Mouse (Mus musculus) CH12.LX (cell line): ENCODE measurements at regions not wholly inside any gene's neighbourhood (a gene's known extent, or its start where the extent isn't known, plus 50 kb on each side); places are given as distances from the start of the nearest gene placed in this dataset.
"Not testable (repeated sequence)": the region's sequence is repeated elsewhere in the genome, so short reads cannot be mapped to it uniquely, and the experiment has no call there.

Experiments
- DNase-seq: peaks from one replicate; pipeline ENCODE4 v3.0.0-alpha.2; 2013; ENCODE audit errors: extremely low read depth
- H3K27ac ChIP-seq: 2 replicates; pipeline ENCODE4 v1.5.1; 2012; ENCODE audit warnings: low read depth, mild to moderate bottlenecking, control low read depth, moderate library complexity; ENCODE audit not compliant: insufficient read depth
- H3K27me3 ChIP-seq: replicated peaks from 2 replicates; pipeline ENCODE3; 2012; ENCODE audit warnings: inconsistent platforms
- H3K36me3 ChIP-seq, 2 experiments: replicated peaks in 1 of 2; 2 replicates each; pipeline versions ENCODE3 to v1.6.1; 2012; ENCODE audit warnings: inconsistent platforms in 1 of 2, low read length in 1 of 2, mild to moderate bottlenecking in 1 of 2, mixed read lengths in 1 of 2, moderate library complexity in 1 of 2; ENCODE audit not compliant: control insufficient read depth in 1 of 2, insufficient read depth in 1 of 2
- H3K4me1 ChIP-seq, 2 experiments: 2 replicates each; pipeline ENCODE4 v1.6.1; 2012; ENCODE audit warnings: inconsistent platforms in 1 of 2, moderate library complexity in 1 of 2; ENCODE audit not compliant: insufficient read depth in 2 of 2, control insufficient read depth in 1 of 2
- H3K4me2 ChIP-seq: 2 replicates; pipeline ENCODE4 v1.6.1; 2012; ENCODE audit warnings: low read depth, mild to moderate bottlenecking, control low read depth; ENCODE audit not compliant: poor library complexity, insufficient read depth, severe bottlenecking
- H3K4me3 ChIP-seq, 3 experiments: fragments of 150-350 bp in 1 of 3; sonication (generic) in 1 of 3; replicated peaks in 1 of 3; 2 replicates each; pipeline versions ENCODE3 to v1.5.1; 2011 to 2012; ENCODE audit warnings: low read depth in 2 of 3, low read length in 2 of 3, mild to moderate bottlenecking in 2 of 3, moderate library complexity in 2 of 3, control low read depth in 1 of 3, improper control_type of control experiment in 1 of 3, inconsistent platforms in 1 of 3, mixed read lengths in 1 of 3; ENCODE audit not compliant: poor library complexity in 1 of 3
- H3K79me2 ChIP-seq: replicated peaks from 2 replicates; pipeline ENCODE4 v1.6.1; 2012; ENCODE audit warnings: mild to moderate bottlenecking, moderate library complexity; ENCODE audit not compliant: control insufficient read depth, poor library complexity, insufficient read depth, severe bottlenecking; ENCODE audit errors: extremely low read depth
- H3K9ac ChIP-seq: 2 replicates; pipeline ENCODE4 v1.6.1; 2012; ENCODE audit warnings: low read depth, mild to moderate bottlenecking, control low read depth, moderate library complexity; ENCODE audit not compliant: insufficient read depth
- H3K9me3 ChIP-seq: replicated peaks from 2 replicates; pipeline ENCODE3; 2012; ENCODE audit warnings: low read length, inconsistent platforms, mixed read lengths
- ELF1 ChIP-seq: IDR thresholded peaks from 2 replicates; pipeline ENCODE4 v1.6.1; 2014; ENCODE audit warnings: low read depth, mild to moderate bottlenecking, inconsistent platforms, low read length, improper control_type of control experiment
- EP300 ChIP-seq: IDR thresholded peaks from 2 replicates; pipeline ENCODE4 v1.6.1; 2011; ENCODE audit warnings: low read length, improper control_type of control experiment
- GABPA ChIP-seq: IDR thresholded peaks from 2 replicates; pipeline ENCODE4 v1.6.1; 2012; ENCODE audit warnings: low read depth, low read length, improper control_type of control experiment, inconsistent platforms; ENCODE audit not compliant: insufficient replicate concordance
- HCFC1 ChIP-seq: IDR thresholded peaks from 2 replicates; pipeline ENCODE4 v1.6.1; 2012; ENCODE audit warnings: low read depth, mild to moderate bottlenecking, inconsistent platforms, low read length, improper control_type of control experiment
- IRF4 ChIP-seq: IDR thresholded peaks from 2 replicates; pipeline ENCODE4 v1.6.1; 2014; ENCODE audit warnings: low read depth, mild to moderate bottlenecking, inconsistent platforms, low read length, improper control_type of control experiment
- JUN ChIP-seq: IDR thresholded peaks from 2 replicates; pipeline ENCODE4 v1.6.1; 2011; ENCODE audit warnings: low read depth, mild to moderate bottlenecking, low read length, improper control_type of control experiment, moderate library complexity; ENCODE audit not compliant: insufficient read depth
- KAT2A ChIP-seq: IDR thresholded peaks from 2 replicates; pipeline ENCODE4 v1.6.1; 2012; ENCODE audit warnings: low read length, improper control_type of control experiment, inconsistent platforms; ENCODE audit not compliant: insufficient replicate concordance
- RAD21 ChIP-seq: IDR thresholded peaks from 2 replicates; pipeline ENCODE4 v1.6.1; 2011; ENCODE audit warnings: low read depth, mild to moderate bottlenecking, low read length, improper control_type of control experiment, moderate library complexity
- USF1 ChIP-seq: IDR thresholded peaks from 2 replicates; pipeline ENCODE4 v1.6.1; 2014; ENCODE audit warnings: low read depth, mild to moderate bottlenecking, inconsistent platforms, low read length, improper control_type of control experiment
- USF2 ChIP-seq: conservative IDR thresholded peaks from 2 replicates; pipeline ENCODE4 v1.6.1; 2011; ENCODE audit warnings: low read depth, low read length, improper control_type of control experiment
- ZNF384 ChIP-seq: IDR thresholded peaks from 2 replicates; pipeline ENCODE4 v1.6.1; 2012; ENCODE audit warnings: low read depth, low read length, improper control_type of control experiment, inconsistent platforms
- dilution Hi-C: fragments of 300-500 bp; cut with MboI; formaldehyde crosslinking; loops from 2 replicates; pipeline ENCODE4 v1.14.3; 2020; ENCODE audit warnings: low sequenced_read_pairs; ENCODE audit not compliant: extremely low pct_unique_long_range_greater_than_20kb, extremely low pct_ligation_motif_present
- in situ Hi-C: fragments of 300-500 bp; cut with MboI; formaldehyde crosslinking; loops from 3 replicates; pipeline ENCODE4 v1.14.3; 2019; ENCODE audit warnings: low sequenced_read_pairs, low pct_ligation_motif_present, low pct_unique_long_range_greater_than_20kb, mixed read lengths

DNA sequence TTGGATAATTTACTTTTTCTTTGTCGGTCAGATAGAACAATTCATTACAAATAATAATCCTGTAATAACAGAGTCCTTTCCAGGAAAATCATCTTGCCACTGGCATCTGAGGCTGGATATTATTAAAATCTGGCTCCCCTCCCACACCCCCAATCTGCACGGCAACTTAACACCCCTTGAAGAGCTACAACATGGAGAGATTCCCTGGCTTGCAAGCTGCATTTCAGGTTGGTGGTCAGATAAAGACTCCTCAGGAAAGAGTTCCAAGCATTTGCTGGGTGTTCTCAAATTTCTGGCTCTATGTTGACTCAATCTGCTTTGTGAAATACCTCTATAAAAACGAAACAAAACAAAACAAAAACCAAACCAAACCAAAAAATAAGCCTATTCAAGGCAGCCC, 93.8 kb upstream of the Cnksr3 start:
- H3K4me3 ChIP-seq, H3K9me3 ChIP-seq, dilution Hi-C loops, H3K9ac ChIP-seq, H3K36me3 ChIP-seq, H3K4me2 ChIP-seq, H3K79me2 ChIP-seq, H3K4me1 ChIP-seq, H3K27me3 ChIP-seq, in situ Hi-C loops, H3K27ac ChIP-seq, DNase-seq: not testable (repeated sequence)

DNA sequence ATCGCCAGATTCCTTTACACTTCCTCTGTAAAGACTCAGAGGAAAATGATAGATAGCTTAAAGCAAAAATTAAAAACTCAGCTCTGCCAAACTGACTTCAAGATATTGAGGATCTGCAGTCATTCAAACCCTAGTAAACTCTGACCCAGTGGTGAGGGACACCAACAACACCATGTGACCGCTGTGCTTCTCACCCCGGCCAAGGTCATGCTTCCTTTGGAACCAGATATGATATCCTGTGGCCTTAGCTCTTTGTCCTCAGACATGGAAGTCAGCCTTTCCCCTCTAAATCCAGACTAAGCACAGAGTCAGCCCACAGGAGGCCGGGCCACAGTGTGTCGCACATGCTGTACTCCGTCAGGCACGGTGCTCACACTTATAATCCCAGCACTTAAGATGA, 86.3 kb upstream of the Cnksr3 start:
- dilution Hi-C loops = no loop called here
- no peak overlapping the region for H3K27ac ChIP-seq
- H3K36me3 ChIP-seq = no peaks in the 10 kb centered on the region
- in situ Hi-C loops = no loop called here
- no peak overlapping the region for H3K9ac ChIP-seq
- H3K4me3 ChIP-seq = no peak overlapping the region
- TF ChIP-seq ELF1 = no peak
- TF ChIP-seq ZNF384 = no peak
- TF ChIP-seq GABPA = no peak
- TF ChIP-seq JUN = no peak
- TF ChIP-seq USF1 = no peak
- no peak for TF ChIP-seq RAD21
- no peak for TF ChIP-seq KAT2A
- no peaks in the 10 kb centered on the region for H3K79me2 ChIP-seq
- no peak overlapping the region for H3K4me2 ChIP-seq
- no peak for DNase-seq
- no peaks in the 10 kb centered on the region for H3K27me3 ChIP-seq
- H3K4me1 ChIP-seq = no peaks in the 10 kb centered on the region
- H3K9me3 ChIP-seq = no peaks in the 10 kb centered on the region

DNA sequence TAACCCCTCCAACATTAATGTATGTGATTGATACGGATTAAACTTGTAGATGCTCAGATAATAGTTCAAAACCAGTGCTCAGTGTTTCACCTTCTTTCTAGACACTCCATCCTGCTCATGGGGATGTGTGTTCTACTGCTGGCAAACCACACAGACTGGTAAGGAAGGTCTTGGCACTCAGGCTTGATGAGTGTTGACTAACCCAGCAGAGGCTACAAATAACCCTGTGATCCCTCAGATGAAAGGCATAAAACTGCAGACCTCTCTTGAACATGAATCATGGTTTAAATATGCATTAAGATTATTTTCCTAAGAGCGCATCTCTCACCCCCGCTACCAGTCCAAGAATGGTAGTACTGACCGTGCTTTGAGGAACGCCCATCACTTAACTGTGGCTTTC, 83.9 kb upstream of the Cnksr3 start:
- no peak overlapping the region for H3K27ac ChIP-seq
- H3K4me1 ChIP-seq = no peaks in the 10 kb centered on the region
- no peak overlapping the region for H3K4me2 ChIP-seq
- in situ Hi-C loops (no loop called here), dilution Hi-C loops (no loop called here)
- DNase-seq = no peak
- H3K36me3 ChIP-seq = no peaks in the 10 kb centered on the region
- H3K79me2 ChIP-seq = no peaks in the 10 kb centered on the region
- H3K9me3 ChIP-seq = no peaks in the 10 kb centered on the region
- no peak overlapping the region for H3K9ac ChIP-seq
- TF ChIP-seq EP300 (no peak), HCFC1 (no peak), IRF4 (no peak), USF2 (no peak)
- H3K4me3 ChIP-seq = no peak overlapping the region
- H3K27me3 ChIP-seq = no peaks in the 10 kb centered on the region
